Mouse (Mus musculus) megakaryocyte, embryonic 14.5 days (primary cell): ENCODE data around the gene Ces5a.

Source experiments
- FLI1 ChIP-seq: IDR thresholded peaks from 2 replicates; pipeline ENCODE4 v1.6.1; 2012; ENCODE audit warnings: low read length, inconsistent platforms, mixed read lengths
- GATA1 ChIP-seq: IDR thresholded peaks from 3 replicates; pipeline ENCODE4 v1.6.1; 2012; ENCODE audit warnings: mixed read lengths, low read length, inconsistent platforms, borderline replicate concordance

DNA sequence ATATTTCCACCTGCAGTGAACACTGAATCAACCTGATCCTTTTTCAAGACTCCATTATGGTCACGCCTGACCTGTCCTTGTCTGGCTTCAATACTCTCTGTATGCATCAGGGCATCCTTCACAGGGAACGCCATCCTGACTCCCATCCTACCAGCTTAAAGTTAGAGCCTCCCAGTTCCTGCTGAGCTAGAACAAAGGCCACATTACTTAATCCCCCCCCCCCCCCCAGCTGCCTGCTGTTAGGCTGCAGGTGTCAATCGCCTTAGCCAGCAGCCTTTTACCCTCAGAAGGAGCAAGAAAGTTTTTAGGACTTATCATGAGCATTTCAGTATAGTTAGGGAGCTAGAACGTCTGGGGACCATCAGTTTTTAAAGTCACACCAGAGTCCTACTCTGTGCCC lies 46.9 kb downstream of the Ces5a start:
- no peak for TF ChIP-seq GATA1
- no peak for TF ChIP-seq FLI1
